Mouse (Mus musculus): ENCODE measurements around the gene Btrc.
A peak's percentile ranks its signal among the peaks of the same experiment; 100 is the strongest.
"Not testable (repeated sequence)": the region's sequence is repeated elsewhere in the genome, so short reads cannot be mapped to it uniquely, and the experiment has no call there.

Btrc gene

GRCm38 (mm10) chr19:45535929-45536328 is 172.4 kb downstream of the Btrc start:
- no peak for DNase-seq

- DNase-seq: peak; percentile 28 to 82
Observed at GRCm38 (mm10) chr19:45537505-45537904, 174.0 kb downstream of the Btrc start.

- DNase-seq: no peak
Observed at GRCm38 (mm10) chr19:45540657-45541408, 177.3 kb downstream of the Btrc start.

GRCm38 (mm10) chr19:45541409-45542041 is 178.0 kb downstream of the Btrc start:
- no peak for DNase-seq

GRCm38 (mm10) chr19:45542061-45542460 is 178.5 kb downstream of the Btrc start:
- no peak for DNase-seq

GRCm38 (mm10) chr19:45544152-45544924 is 180.8 kb downstream of the Btrc start:
- DNase-seq: no peak

GRCm38 (mm10) chr19:45544925-45545321 is 181.4 kb downstream of the Btrc start:
- DNase-seq: peak; percentile 60 to 79

- not testable (repeated sequence) for DNase-seq
Observed at GRCm38 (mm10) chr19:45548196-45548595, 184.7 kb downstream of the Btrc start.

- DNase-seq: no peak
Observed at GRCm38 (mm10) chr19:45549128-45549915, 185.8 kb downstream of the Btrc start.

GRCm38 (mm10) chr19:45549948-45550347 is 186.4 kb downstream of the Btrc start:
- DNase-seq: no peak

- no peak for DNase-seq
Observed at GRCm38 (mm10) chr19:45552187-45552586, 188.7 kb downstream of the Btrc start.

- DNase-seq: no peak
Observed at GRCm38 (mm10) chr19:45554136-45554535, 190.6 kb downstream of the Btrc start.

GRCm38 (mm10) chr19:45560153-45560890 is 196.8 kb downstream of the Btrc start, which contains the start of the genes Poll and Gm17018:
Gene Poll, minus strand, starts transcription at chr19:45560531.
Gene Gm17018, plus strand, starts transcription at chr19:45560615.
- peak; percentile 76 to 77 for DNase-seq

- DNase-seq: no peak
Observed at GRCm38 (mm10) chr19:45565925-45566715, 202.6 kb downstream of the Btrc start.

GRCm38 (mm10) chr19:45567367-45567766 is 203.8 kb downstream of the Btrc start:
- DNase-seq: no peak

- DNase-seq: no peak
Observed at GRCm38 (mm10) chr19:45573033-45573432, 209.5 kb downstream of the Btrc start.

- peak; percentile 58 to 75 for DNase-seq
Observed at GRCm38 (mm10) chr19:45573861-45574267, 210.3 kb downstream of the Btrc start.

GRCm38 (mm10) chr19:45574339-45574898 is 210.9 kb downstream of the Btrc start:
- DNase-seq: no peak

GRCm38 (mm10) chr19:45574941-45575631 is 211.6 kb downstream of the Btrc start:
- DNase-seq: no peak

GRCm38 (mm10) chr19:45575632-45576001 is 212.1 kb downstream of the Btrc start:
- no peak for DNase-seq

Measured in kidney, adult 8-10 months (tissue).